Mouse (Mus musculus) mature B cell (primary cell): ENCODE data around the gene Gm765.

ENCODE experiments used
- in situ Hi-C: fragments of 300-500 bp; cut with MboI; formaldehyde crosslinking; loops from 2 replicates; pipeline ENCODE4 v1.14.3; 2019

Gm765 gene

GRCm38 (mm10) chr6:98342654-98343053, at the start of gene Gm765:
Gene Gm765 (minus strand): TSS chr6:98342754.
- in situ Hi-C loops = no loop called here

- in situ Hi-C loops = no loop called here
Observed at GRCm38 (mm10) chr6:98385487-98385886, 42.9 kb upstream of the Gm765 start.

GRCm38 (mm10) chr6:98384431-98384830, 41.9 kb upstream of the Gm765 start:
- in situ Hi-C loops = no loop called here

DNA sequence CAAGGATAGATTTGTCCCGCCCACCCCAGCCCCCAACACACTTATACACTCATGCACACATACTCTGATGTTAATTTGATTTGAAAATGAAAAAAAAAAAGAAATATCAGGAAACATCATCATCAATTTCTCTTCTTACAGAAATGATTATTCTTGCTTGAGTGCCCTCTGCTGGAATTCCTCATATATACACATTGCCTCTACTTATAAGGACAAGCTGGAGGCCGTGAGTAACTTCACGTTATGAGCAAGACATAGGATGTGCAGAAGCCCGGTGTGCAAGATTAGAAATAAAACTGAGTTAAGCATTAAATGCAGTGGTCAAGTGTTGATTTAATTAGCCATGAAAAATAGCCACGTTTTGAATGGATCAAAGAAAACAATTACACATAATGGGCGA, 40.9 kb upstream of the Gm765 start:
- in situ Hi-C loops = no loop called here

DNA sequence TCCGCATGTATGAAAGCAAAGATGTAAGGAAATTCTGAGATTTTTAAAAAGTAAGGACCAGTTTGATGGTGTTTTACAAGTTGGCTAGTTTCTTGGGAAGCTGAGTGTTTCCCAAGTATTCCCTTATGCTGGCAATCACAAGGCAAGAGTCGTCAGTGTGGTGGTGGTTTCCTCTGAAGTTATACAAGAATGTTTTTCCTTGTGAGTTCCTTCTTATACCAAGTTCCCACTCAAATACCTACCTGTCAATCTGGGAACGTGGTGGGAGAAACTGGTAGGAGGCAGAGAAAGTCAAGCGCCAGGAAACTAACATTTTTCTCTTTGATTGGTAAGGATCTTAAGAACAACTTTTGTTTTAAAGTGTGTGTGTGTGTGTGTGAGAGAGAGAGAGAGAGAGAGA, 23.6 kb upstream of the Gm765 start:
- in situ Hi-C loops = no loop called here

DNA sequence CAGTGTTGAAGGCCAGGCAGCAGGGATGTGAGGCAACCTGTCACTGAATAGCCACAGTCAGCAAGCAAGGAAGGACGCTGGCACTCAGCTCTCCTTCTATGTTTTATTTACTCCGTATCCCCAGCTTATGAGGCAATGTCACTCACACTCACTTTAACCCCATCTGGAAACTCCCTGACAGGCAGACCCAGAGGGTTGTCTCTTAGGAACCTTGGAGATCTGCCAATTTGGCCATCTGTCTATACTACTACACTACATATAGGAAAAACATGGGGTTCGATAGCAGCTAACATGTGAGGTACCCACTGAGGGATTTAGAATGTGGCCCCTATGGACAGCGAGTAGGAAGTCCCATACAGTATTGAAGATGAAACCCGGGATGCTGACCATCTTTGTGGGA, 12.7 kb upstream of the Gm765 start:
- in situ Hi-C loops = no loop called here

DNA sequence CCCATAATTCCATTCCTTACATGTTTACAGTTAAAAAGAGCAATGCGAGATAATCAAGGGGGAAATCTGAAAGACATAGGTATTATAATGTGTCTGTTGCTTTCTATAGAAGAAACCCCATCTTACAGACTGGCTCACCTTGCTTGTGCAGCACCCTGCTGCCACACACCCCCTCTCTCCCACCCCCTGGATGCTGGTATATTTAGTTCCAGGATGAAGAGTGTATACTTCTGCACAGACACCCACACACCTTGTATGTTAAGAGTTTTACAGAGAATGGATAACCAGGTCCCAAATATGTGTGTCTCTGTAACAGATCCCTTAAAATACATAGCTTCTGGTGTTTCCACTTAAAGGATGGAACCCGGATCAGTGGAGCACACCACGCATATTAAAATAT, 10.7 kb upstream of the Gm765 start:
- in situ Hi-C loops = no loop called here

DNA sequence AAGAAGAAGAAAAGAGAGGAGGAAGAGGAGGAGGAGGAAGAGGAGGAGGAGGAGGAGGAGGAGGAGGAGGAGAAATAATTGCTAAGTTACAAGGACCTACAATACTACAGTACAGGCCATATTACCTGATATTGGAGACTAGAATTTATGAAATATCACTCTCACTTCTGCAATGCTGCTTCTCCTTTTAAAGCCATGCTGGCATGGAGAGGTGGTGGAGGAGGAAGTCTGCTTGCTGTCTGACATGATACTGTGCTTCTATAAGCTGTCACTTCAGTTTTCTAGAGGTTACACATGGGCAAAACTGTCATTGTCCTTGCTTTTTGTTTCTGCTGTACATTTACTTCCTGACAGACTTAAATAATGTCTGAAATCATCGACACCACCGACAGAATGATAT, 9.8 kb downstream of the Gm765 start:
- in situ Hi-C loops = no loop called here

- in situ Hi-C loops = no loop called here
Observed at GRCm38 (mm10) chr6:98311659-98312058, 30.9 kb downstream of the Gm765 start.

DNA sequence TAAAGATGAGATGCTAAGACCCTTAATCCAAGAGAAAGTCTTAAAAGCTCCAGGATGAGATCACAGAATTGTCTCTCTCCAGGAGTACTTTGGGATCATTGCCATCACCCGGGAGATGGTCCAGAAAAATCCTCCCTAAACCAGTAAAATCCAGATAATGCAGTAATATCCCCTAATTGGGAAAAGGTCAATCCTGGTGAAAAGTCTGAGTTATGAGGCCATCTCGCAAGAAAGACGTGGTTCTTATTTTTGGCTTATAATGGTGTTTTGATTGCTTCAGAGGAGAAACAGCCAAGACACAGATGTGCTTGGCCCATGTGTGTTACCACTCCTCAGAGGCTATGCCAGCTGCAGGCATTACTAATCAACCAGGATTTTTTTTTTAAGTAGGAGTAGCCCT, 34.9 kb downstream of the Gm765 start:
- in situ Hi-C loops = no loop called here

GRCm38 (mm10) chr6:98307159-98307558, 35.4 kb downstream of the Gm765 start:
- in situ Hi-C loops = no loop called here

- in situ Hi-C loops = no loop called here
Observed at GRCm38 (mm10) chr6:98292064-98292463, 50.5 kb downstream of the Gm765 start.

DNA sequence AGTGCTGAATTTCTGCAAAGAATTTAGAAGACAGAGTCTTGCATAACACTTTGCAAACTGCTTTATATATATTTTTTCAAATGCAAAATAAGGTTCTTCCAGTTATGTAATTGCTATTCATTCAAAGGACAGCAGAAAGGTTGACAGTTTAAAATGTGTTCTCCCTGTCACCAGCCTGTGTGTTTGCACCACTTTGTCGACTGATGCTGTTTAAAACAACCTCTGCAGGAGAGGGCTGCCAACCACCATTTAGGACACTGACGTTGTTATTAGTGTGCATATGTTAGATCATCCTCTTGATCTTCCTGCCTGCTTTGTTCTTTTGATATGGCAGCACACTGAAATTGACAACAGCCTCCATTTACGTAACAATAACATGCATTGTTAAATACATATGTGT, 54.2 kb downstream of the Gm765 start:
- in situ Hi-C loops = no loop called here

- in situ Hi-C loops = no loop called here
Observed at GRCm38 (mm10) chr6:98287521-98287920, 55.0 kb downstream of the Gm765 start.

- in situ Hi-C loops = no loop called here
Observed at GRCm38 (mm10) chr6:98285190-98285589, 57.4 kb downstream of the Gm765 start.

DNA sequence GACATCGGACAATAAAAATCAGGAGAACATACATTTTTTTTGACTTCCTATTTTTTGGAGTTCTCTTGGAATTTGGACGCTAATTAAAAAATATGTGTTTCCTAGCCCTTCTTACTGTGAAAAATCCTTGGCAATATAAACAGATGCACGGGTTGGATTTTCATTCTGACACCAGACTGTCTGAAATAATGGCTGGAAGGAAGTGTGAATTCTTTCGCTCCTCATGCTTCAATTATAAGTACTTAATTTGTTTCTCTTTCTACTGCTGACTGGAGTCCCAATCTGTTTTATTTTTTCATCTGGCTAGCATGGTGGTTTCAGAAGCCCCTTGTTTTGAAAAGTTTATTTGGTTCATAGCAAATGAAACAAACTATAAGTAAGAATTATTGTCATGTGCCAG, 59.8 kb downstream of the Gm765 start:
- in situ Hi-C loops = no loop called here

- in situ Hi-C loops = no loop called here
Observed at GRCm38 (mm10) chr6:98271553-98271952, 71.0 kb downstream of the Gm765 start.

DNA sequence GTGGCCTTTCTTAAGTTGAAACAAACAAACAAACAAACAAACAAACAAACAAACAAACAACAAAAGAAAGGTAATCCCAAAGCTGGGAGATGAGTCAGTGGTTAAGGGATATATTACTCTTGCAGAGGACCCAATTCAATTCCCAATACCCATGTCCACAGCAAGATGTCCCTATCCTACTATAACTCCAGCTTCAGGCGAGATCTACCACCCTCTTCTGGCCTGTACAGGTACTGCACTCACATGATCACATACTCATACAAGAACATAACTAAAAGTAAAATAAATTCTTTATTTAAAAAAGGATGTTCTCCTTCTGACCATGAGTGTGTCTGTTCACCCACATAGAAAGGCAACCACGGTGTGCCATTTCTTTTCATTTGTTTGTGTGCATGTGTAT, 79.6 kb downstream of the Gm765 start:
- in situ Hi-C loops = no loop called here

- in situ Hi-C loops = no loop called here
Observed at GRCm38 (mm10) chr6:98259016-98259415, 83.5 kb downstream of the Gm765 start.

GRCm38 (mm10) chr6:98246449-98246848, 96.1 kb downstream of the Gm765 start:
- in situ Hi-C loops = no loop called here

DNA sequence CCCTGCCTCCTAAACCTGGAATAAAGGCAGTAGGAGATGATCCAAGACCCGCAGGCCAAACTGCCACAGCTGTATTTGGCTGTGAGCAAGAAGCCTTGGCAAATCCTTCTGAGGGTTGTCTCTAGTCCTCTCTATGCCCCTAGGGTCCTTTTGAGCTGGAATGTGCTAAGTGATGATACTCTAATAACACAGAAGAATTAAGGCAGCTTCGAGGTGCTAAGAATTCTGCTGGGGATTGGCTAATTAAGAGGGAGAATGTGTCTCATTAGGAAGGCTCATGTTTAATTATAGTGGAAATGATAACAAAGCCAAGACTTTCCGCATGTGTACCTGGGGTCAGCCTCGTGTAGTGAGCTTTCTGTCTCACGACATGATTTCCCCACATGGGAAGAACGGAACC, 99.4 kb downstream of the Gm765 start:
- in situ Hi-C loops = no loop called here

DNA sequence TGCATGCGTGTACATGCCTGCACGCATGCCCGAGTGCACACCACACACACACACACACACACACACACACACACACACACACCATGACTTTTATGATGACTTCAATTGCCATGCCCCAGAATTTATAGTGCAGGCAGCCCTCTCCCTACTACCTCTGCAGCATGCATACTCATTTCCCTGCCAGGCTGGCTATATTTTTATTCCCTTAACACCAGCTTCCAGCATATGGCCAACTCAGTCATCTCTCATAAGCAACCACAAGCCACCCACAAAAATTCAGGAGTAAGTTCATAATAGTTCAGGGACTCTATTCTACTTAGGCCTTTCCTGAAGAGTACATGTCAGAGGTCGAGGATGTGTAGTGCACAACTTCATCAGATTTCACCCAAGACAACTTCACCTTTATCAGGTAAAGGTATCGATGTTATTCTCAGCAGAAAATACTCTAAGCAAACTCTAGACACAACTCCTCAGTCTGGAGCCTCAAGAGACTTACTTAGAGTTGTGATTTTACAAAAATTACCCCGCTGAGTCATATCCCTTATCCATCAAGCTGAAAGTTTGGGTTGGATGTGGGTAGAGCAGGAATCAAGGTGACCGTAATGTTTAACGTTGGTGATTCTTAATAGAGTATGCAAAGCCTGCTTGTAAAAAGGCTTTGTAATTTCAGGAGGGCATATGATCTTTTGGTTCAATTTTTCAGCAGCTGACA, 101.8 kb downstream of the Gm765 start:
- in situ Hi-C loops = no loop called here

GRCm38 (mm10) chr6:98234097-98234496, 108.5 kb downstream of the Gm765 start:
- in situ Hi-C loops = no loop called here

- in situ Hi-C loops = no loop called here
Observed at GRCm38 (mm10) chr6:98223923-98224322, 118.6 kb downstream of the Gm765 start.
